Mouse (Mus musculus): ENCODE results near the gene Tat.

DNA sequence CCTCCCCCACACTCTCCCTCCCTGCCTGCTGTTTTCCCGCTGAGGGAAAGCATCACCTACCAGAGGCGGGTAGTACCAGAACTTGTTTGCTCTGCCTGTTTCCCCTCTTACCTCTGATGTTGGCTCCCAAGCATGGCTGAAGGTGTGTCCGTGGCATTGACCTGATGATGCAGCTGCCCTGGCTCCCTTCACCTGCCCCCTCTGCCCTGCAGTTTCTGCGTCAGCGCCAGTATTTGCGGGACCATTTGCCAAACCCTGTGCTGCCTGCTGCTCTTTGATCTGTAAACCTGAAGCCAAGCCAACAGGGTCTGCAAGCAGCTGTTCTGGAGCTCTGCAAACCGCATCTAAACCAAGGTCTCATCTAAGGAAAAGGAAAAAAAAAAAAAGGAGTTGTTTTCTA, 3.9 kb upstream of the Tat start:
- no peak for TF ChIP-seq CTCF (conservative IDR thresholded peaks at IDR 0.05 in 1 of 2, IDR thresholded peaks at IDR 0.05 in 1 of 2; ENCODE audit: low read depth in 2 of 2, low read length in 2 of 2)
- TF ChIP-seq ZC3H11A (IDR thresholded peaks at IDR 0.05; ENCODE audit: low read depth, low read length), result no peak
- no peak for TF ChIP-seq CHD2 (IDR thresholded peaks at IDR 0.05; ENCODE audit: low read length)
- TF ChIP-seq TBP (conservative IDR thresholded peaks at IDR 0.05; ENCODE audit: low read depth, low read length), result no peak
- no peak for TF ChIP-seq BHLHE40 (IDR thresholded peaks at IDR 0.05; ENCODE audit: low read depth, low read length)
- TF ChIP-seq RCOR1 (conservative IDR thresholded peaks at IDR 0.05; ENCODE audit: low read depth, low read length), result no peak
- TF ChIP-seq MAX (IDR thresholded peaks at IDR 0.05; ENCODE audit: low read length), result no peak
- TF ChIP-seq E2F4 (IDR thresholded peaks at IDR 0.05; ENCODE audit: insufficient replicate concordance, low read depth, low read length), result no peak
- TF ChIP-seq POLR2AphosphoS2 (IDR thresholded peaks at IDR 0.05; ENCODE audit: low read depth, low read length), result no peak
- no peak for TF ChIP-seq POLR2A (IDR thresholded peaks at IDR 0.05; ENCODE audit: low read depth, low read length)
- no peak for TF ChIP-seq IRF4 (IDR thresholded peaks at IDR 0.05; ENCODE audit: low read depth, low read length)

Data from CH12.LX (cell line).